Mouse (Mus musculus): ENCODE measurements around the gene Prok2. TPM values are rescaled to one million over a fixed set of nuclear protein-coding genes. Genes with fewer than 3 reads are reported as not detected.

The Prok2 gene
- total and polyA plus RNA-seq, 3 experiments = not detected

DNA sequence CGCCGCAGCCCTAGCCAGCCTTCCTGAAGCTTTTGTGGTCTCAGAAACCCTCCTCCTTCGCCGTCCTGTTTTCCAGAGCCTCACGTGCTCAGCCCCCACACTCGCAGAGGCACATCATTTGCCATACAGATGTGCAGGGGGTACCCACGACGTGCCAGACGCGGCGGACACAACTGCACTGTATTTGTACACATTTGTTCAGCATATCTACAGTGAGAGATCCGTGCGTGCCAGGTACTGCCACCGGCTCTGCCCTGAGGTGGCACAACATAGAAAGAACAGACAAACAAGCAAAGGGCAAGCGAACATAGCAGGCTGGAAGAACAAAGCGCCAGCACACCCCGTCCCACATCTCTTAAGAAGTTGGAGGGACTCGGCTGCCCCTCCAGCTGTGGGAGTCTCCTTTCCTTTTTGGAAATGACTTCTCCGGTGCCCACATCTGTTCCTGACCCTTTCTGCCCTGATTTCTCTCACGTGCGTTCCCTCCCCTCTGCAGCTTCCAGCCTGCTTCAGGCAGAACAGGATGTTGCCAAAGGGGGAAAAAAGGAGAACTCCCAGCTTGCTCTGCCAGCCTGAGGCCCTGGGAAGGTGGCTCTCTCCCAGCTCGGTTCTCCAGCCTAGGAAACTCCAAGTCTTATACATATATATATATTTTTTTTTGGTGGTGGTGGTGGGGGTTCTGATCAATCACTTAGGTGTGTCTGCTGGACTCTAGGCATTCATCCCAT, 548 bp upstream of the Prok2 start:
- Histone ChIP-seq H3K4me1 (ENCODE audit: control insufficient read depth in 1 of 2, insufficient read depth in 2 of 2, low read length in 2 of 2) (no peaks in the 10 kb centered on the region), H3K27me3 (ENCODE audit: control insufficient read depth in 1 of 2, insufficient read depth in 2 of 2, low read length in 2 of 2) (no peaks in the 10 kb centered on the region; a peak in 1 of 4 replicates), H3K27ac (ENCODE audit: control insufficient read depth, low read depth, low read length) (no peak overlapping the region), H3K4me3 (ENCODE audit: control insufficient read depth in 1 of 2, insufficient read depth in 1 of 2, low read depth in 2 of 2, low read length in 2 of 2) (no peak overlapping the region), H3K79me2 (ENCODE audit: control insufficient read depth, insufficient read depth, low read length, poor library complexity) (no peaks in the 10 kb centered on the region), H3K36me3 (ENCODE audit: control insufficient read depth in 1 of 2, insufficient read depth in 2 of 2, low read length in 2 of 2) (no peaks in the 10 kb centered on the region), H3K9ac (ENCODE audit: control insufficient read depth, low read depth, low read length, poor library complexity, severe bottlenecking) (no peak overlapping the region), H3K9me3 (replicated peaks; ENCODE audit: insufficient read depth, low read length) (no peaks in the 10 kb centered on the region)
- TF ChIP-seq TBP (IDR thresholded peaks at IDR 0.05; ENCODE audit: low read depth, low read length) (no peak), KAT2A (conservative IDR thresholded peaks at IDR 0.05; ENCODE audit: low read depth, low read length) (no peak)
- DNase-seq (ENCODE audit: low read depth, low spot score) = no peak

- Histone ChIP-seq H3K9ac (ENCODE audit: control insufficient read depth, low read depth, low read length, poor library complexity, severe bottlenecking) (no peak overlapping the region), H3K4me3 (ENCODE audit: control insufficient read depth in 1 of 2, insufficient read depth in 1 of 2, low read depth in 2 of 2, low read length in 2 of 2) (no peak overlapping the region), H3K27ac (ENCODE audit: control insufficient read depth, low read depth, low read length) (no peak overlapping the region), H3K4me1 (ENCODE audit: control insufficient read depth in 1 of 2, insufficient read depth in 2 of 2, low read length in 2 of 2) (no peaks in the 10 kb centered on the region), H3K36me3 (ENCODE audit: control insufficient read depth in 1 of 2, insufficient read depth in 2 of 2, low read length in 2 of 2) (no peaks in the 10 kb centered on the region), H3K9me3 (replicated peaks; ENCODE audit: insufficient read depth, low read length) (no peaks in the 10 kb centered on the region), H3K79me2 (ENCODE audit: control insufficient read depth, insufficient read depth, low read length, poor library complexity) (no peaks in the 10 kb centered on the region), H3K27me3 (ENCODE audit: control insufficient read depth in 1 of 2, insufficient read depth in 2 of 2, low read length in 2 of 2) (no peaks in the 10 kb centered on the region; a peak in 1 of 4 replicates)
- DNase-seq (ENCODE audit: low read depth, low spot score) = no peak
- TF ChIP-seq UBTF (IDR thresholded peaks at IDR 0.05; ENCODE audit: borderline replicate concordance, insufficient read depth, low read depth, low read length) (no peak), MYC (IDR thresholded peaks at IDR 0.05; ENCODE audit: low read depth, low read length) (no peak), ELF1 (IDR thresholded peaks at IDR 0.05; ENCODE audit: low read depth, low read length) (no peak)
Measured at GRCm38 (mm10) chr6:99722390-99722789, 3.8 kb downstream of the Prok2 start.

DNA sequence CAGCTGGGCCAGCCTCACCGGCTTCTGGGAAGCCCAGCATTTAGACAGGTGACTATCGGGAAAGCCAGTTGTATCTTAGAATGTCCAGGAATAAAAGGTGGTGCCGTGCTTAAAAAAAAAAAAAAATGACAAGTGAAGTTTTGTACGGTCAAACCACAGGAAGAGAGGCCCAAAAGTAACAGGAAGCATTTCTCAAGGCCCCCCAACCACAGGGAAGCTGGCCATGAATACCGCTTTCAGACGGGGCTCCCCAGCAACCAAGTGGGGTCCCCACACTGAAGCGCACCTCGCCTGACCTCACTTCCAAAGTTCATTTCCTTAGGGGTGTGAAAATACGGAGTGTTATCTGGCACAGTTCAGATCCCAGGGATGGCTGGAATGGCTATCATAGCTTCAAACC, 5.2 kb downstream of the Prok2 start:
- Histone ChIP-seq H3K27ac (ENCODE audit: control insufficient read depth, low read depth, low read length) (no peak overlapping the region), H3K4me1 (ENCODE audit: control insufficient read depth in 1 of 2, insufficient read depth in 2 of 2, low read length in 2 of 2) (no peaks in the 10 kb centered on the region), H3K36me3 (ENCODE audit: control insufficient read depth in 1 of 2, insufficient read depth in 2 of 2, low read length in 2 of 2) (no peaks in the 10 kb centered on the region), H3K9ac (ENCODE audit: control insufficient read depth, low read depth, low read length, poor library complexity, severe bottlenecking) (no peak overlapping the region), H3K4me3 (ENCODE audit: control insufficient read depth in 1 of 2, insufficient read depth in 1 of 2, low read depth in 2 of 2, low read length in 2 of 2) (no peak overlapping the region), H3K79me2 (ENCODE audit: control insufficient read depth, insufficient read depth, low read length, poor library complexity) (no peaks in the 10 kb centered on the region), H3K9me3 (replicated peaks; ENCODE audit: insufficient read depth, low read length) (no peaks in the 10 kb centered on the region), H3K27me3 (ENCODE audit: control insufficient read depth in 1 of 2, insufficient read depth in 2 of 2, low read length in 2 of 2) (no peaks in the 10 kb centered on the region; a peak in 1 of 4 replicates)
- TF ChIP-seq MYC (IDR thresholded peaks at IDR 0.05; ENCODE audit: low read depth, low read length) (no peak), ZMIZ1 (IDR thresholded peaks at IDR 0.05; ENCODE audit: low read depth, low read length) (no peak), MYB (IDR thresholded peaks at IDR 0.05; ENCODE audit: low read depth, low read length) (no peak), BHLHE40 (IDR thresholded peaks at IDR 0.05; ENCODE audit: borderline replicate concordance, low read depth, low read length) (no peak), ZC3H11A (IDR thresholded peaks at IDR 0.05; ENCODE audit: low read depth, low read length) (no peak), MAZ (IDR thresholded peaks at IDR 0.05; ENCODE audit: low read depth, low read length) (no peak), USF1 (IDR thresholded peaks at IDR 0.05; ENCODE audit: low read depth, low read length) (no peak), TCF12 (IDR thresholded peaks at IDR 0.05; ENCODE audit: low read depth, low read length) (no peak), MAX (IDR thresholded peaks at IDR 0.05; ENCODE audit: low read length) (no peak)
- DNase-seq (ENCODE audit: low read depth, low spot score) = no peak

Measured in MEL (cell line).